Mouse (Mus musculus) T-cell, adult 66 days (primary cell): ENCODE data around the gene Coq8a. TPM values are rescaled to one million over a fixed set of nuclear protein-coding genes. Genes with fewer than 3 reads are reported as not detected.

Source experiments
- total RNA-seq, 2 experiments: library from RNA; stranded (reverse); gene quantifications; 3 replicates in 1 of 2; 4 replicates in 1 of 2; pipeline ENCODE4 v1.2.4; 2023

Gene Coq8a
- total RNA-seq: 10 to 100 TPM; 14.2 to 17.5 TPM

GRCm38 (mm10) chr1:180198959-180199714, at the start of gene Coq8a:
Coq8a (minus strand) TSS chr1:180199602.

Other genes starting within 250 kb of the Coq8a start
- 1 to 10 TPM; 3.6 to 4.4 TPM for gene Cdc42bpa, start 239.1 kb downstream of the Coq8a start, total RNA-seq
- 10 to 100 TPM; 54.6 to 56.0 TPM for gene Psen2, start 63.8 kb upstream of the Coq8a start, total RNA-seq
- 100 to 1,000 TPM; 277 to 322 TPM for gene Itpkb, start 130.9 kb upstream of the Coq8a start, total RNA-seq